ENCODE assay signal across 14 mouse cellular contexts in the genomic region with DNA sequence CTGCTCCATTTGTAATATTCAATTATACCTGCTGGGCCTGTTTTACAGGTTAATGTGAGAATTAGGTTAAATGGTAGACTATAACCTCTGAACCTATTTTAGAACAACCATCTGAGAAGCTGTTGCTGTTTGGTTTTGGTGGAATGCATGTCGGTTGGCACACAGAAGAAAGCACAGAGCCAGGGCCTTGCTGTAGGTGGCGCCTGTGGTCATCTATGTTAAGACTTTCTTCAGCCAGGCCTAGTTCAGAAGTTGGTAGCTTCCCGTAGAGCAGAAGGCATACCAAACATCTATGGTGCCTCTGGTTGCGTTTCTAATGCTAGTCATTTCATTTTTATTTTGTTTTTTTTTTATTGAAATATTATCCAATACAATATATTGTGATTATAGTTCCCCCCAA.
DNase-seq lines count a peak whose midpoint lies in the region; ATAC-seq and TF ChIP-seq lines count a peak whose summit lies in the region.
"Had no signal": no experiment of that assay in that cellular context is flagged by ENCODE, and none has a peak within 500 bp of the region (broad histone marks: within the 10 kb centered on the region; RNA-seq: fewer than 3 reads in every experiment).

No protein-coding gene starts in this region.

- H3K4me3 ChIP-seq in embryonic facial prominence, embryonic 14.5 days (ENCODE audit: low read depth, low read length), result no peak overlapping the region
- no peak overlapping the region for H3K4me3 ChIP-seq in embryonic facial prominence, embryonic 10.5 days
- no peak overlapping the region for H3K4me3 ChIP-seq in lung, postnatal 0 days (ENCODE audit: low read depth, low read length)
- H3K4me3 ChIP-seq in cortical plate, adult 2 months (ENCODE audit: insufficient read depth, low read length), result no peak overlapping the region
- no peak overlapping the region for H3K4me3 ChIP-seq in forebrain, embryonic 14.5 days (ENCODE audit: low read depth, low read length)
- H3K4me3 ChIP-seq: heart, embryonic 15.5 days; neural tube, embryonic 12.5 days had no signal

- H3K9ac ChIP-seq in embryonic facial prominence, embryonic 14.5 days (ENCODE audit: low read depth, low read length), result no peak overlapping the region
- no peak overlapping the region for H3K9ac ChIP-seq in lung, postnatal 0 days (replicated peaks; ENCODE audit: low read depth)
- no peak overlapping the region for H3K9ac ChIP-seq in forebrain, embryonic 14.5 days (ENCODE audit: low read length)
- H3K9ac ChIP-seq: heart, embryonic 15.5 days; liver, embryonic 14.5 days; neural tube, embryonic 12.5 days had no signal

- no peak overlapping the region for H3K27ac ChIP-seq in embryonic facial prominence, embryonic 14.5 days (replicated peaks; ENCODE audit: low read depth, low read length)
- no peak overlapping the region for H3K27ac ChIP-seq in embryonic facial prominence, embryonic 10.5 days (replicated peaks)
- H3K27ac ChIP-seq in lung, postnatal 0 days (ENCODE audit: low read length), result no peak overlapping the region
- no peak overlapping the region for H3K27ac ChIP-seq in cortical plate, adult 2 months (ENCODE audit: insufficient read depth, low read length)
- no peak overlapping the region for H3K27ac ChIP-seq in forebrain, embryonic 14.5 days (ENCODE audit: low read depth, low read length)
- H3K27ac ChIP-seq: heart, embryonic 15.5 days; liver, embryonic 14.5 days; neural tube, embryonic 12.5 days had no signal

- H3K27me3 ChIP-seq in embryonic facial prominence, embryonic 14.5 days (replicated peaks; ENCODE audit: control insufficient read depth, insufficient read depth, low read length), result no peaks in the 10 kb centered on the region
- no peaks in the 10 kb centered on the region for H3K27me3 ChIP-seq in embryonic facial prominence, embryonic 10.5 days (replicated peaks; ENCODE audit: low read depth, poor library complexity, severe bottlenecking)
- H3K27me3 ChIP-seq in lung, postnatal 0 days (replicated peaks; ENCODE audit: insufficient read depth, low read length), result no peaks in the 10 kb centered on the region
- H3K27me3 ChIP-seq in forebrain, embryonic 14.5 days (replicated peaks; ENCODE audit: control insufficient read depth, insufficient read depth, low read length), result no peaks in the 10 kb centered on the region
- H3K27me3 ChIP-seq: heart, embryonic 15.5 days; neural tube, embryonic 12.5 days; Patski had no signal

- peak; percentile 16 for DNase-seq in embryonic facial prominence, embryonic 14.5 days (ENCODE audit: low spot score)
- DNase-seq in embryonic facial prominence, embryonic 10.5 days (ENCODE audit: low spot score), result no peak
- DNase-seq in lung, postnatal 0 days (ENCODE audit: low spot score), result no peak
- DNase-seq in lung, postnatal 25 days (ENCODE audit: low spot score), result no peak
- peak; percentile 5 for DNase-seq in cerebellum, adult 11 months
- no peak for DNase-seq in forebrain, embryonic 14.5 days (ENCODE audit: low spot score)
- DNase-seq in frontal cortex, adult 2 months (ENCODE audit: extremely low spot score in 1 of 2, low spot score in 1 of 2), result no peak
- DNase-seq: thymus, postnatal 25 days had no signal

- no peaks in the 10 kb centered on the region for H3K36me3 ChIP-seq in embryonic facial prominence, embryonic 14.5 days (ENCODE audit: control insufficient read depth, insufficient read depth, low read length)
- H3K36me3 ChIP-seq in embryonic facial prominence, embryonic 10.5 days (replicated peaks), result no peaks in the 10 kb centered on the region
- no peaks in the 10 kb centered on the region for H3K36me3 ChIP-seq in lung, postnatal 0 days (ENCODE audit: insufficient read depth, low read length)
- no peaks in the 10 kb centered on the region for H3K36me3 ChIP-seq in forebrain, embryonic 14.5 days (ENCODE audit: control insufficient read depth, insufficient read depth, low read length)
- H3K36me3 ChIP-seq: heart, embryonic 15.5 days; neural tube, embryonic 12.5 days had no signal

- no peak for TF ChIP-seq EP300 in lung, postnatal 0 days (IDR thresholded peaks at IDR 0.05)

- no peak overlapping the region for H3K4me2 ChIP-seq in embryonic facial prominence, embryonic 14.5 days (ENCODE audit: low read depth, low read length)
- no peak overlapping the region for H3K4me2 ChIP-seq in lung, postnatal 0 days (replicated peaks; ENCODE audit: low read depth, low read length)
- H3K4me2 ChIP-seq in forebrain, embryonic 14.5 days (ENCODE audit: low read length), result no peak overlapping the region
- H3K4me2 ChIP-seq: heart, embryonic 15.5 days; neural tube, embryonic 12.5 days had no signal

- ATAC-seq in embryonic facial prominence, embryonic 14.5 days (ENCODE audit: low read depth), result no peak
- ATAC-seq in lung, postnatal 0 days, result no peak
- no peak for ATAC-seq in forebrain, embryonic 14.5 days
- ATAC-seq: inflammation-experienced regulatory T-cells, adult 6 months; Patski had no signal

- peak; percentile 16; the same call in 1 of the 2 replicates for TF ChIP-seq CTCF in lung, postnatal 0 days (IDR thresholded peaks at IDR 0.05)
- peak; percentile 8; the same call in 1 of the 2 replicates for TF ChIP-seq CTCF in cortical plate, adult 2 months (IDR thresholded peaks at IDR 0.05; ENCODE audit: extremely low read depth, insufficient read depth, low read length)

- no peaks in the 10 kb centered on the region for H3K4me1 ChIP-seq in embryonic facial prominence, embryonic 14.5 days (ENCODE audit: control insufficient read depth, insufficient read depth, low read length)
- no peaks in the 10 kb centered on the region for H3K4me1 ChIP-seq in embryonic facial prominence, embryonic 10.5 days
- H3K4me1 ChIP-seq in lung, postnatal 0 days (ENCODE audit: insufficient read depth, low read depth, low read length), result no peaks in the 10 kb centered on the region
- H3K4me1 ChIP-seq in cortical plate, adult 2 months (ENCODE audit: control insufficient read depth, insufficient read depth, low read length), result no peaks in the 10 kb centered on the region
- H3K4me1 ChIP-seq in forebrain, embryonic 14.5 days (ENCODE audit: control insufficient read depth, insufficient read depth, low read length), result no peaks in the 10 kb centered on the region
- H3K4me1 ChIP-seq: heart, embryonic 15.5 days had no signal

- 56% methylated on average over 4 of the region's 4 CpGs for WGBS in embryonic facial prominence, embryonic 14.5 days
- WGBS in embryonic facial prominence, embryonic 10.5 days, result 57% methylated on average over 4 of the region's 4 CpGs
- WGBS in lung, postnatal 0 days, result 52% methylated on average over 4 of the region's 4 CpGs
- 63% methylated on average over 4 of the region's 4 CpGs for WGBS in forebrain, embryonic 14.5 days

- H3K9me3 ChIP-seq in embryonic facial prominence, embryonic 14.5 days (ENCODE audit: control insufficient read depth, low read length), result no peaks in the 10 kb centered on the region
- H3K9me3 ChIP-seq in embryonic facial prominence, embryonic 10.5 days, result no peaks in the 10 kb centered on the region
- H3K9me3 ChIP-seq in lung, postnatal 0 days (ENCODE audit: low read length), result no peaks in the 10 kb centered on the region
- no peaks in the 10 kb centered on the region for H3K9me3 ChIP-seq in forebrain, embryonic 14.5 days (replicated peaks; ENCODE audit: control insufficient read depth, low read length)
- H3K9me3 ChIP-seq: heart, embryonic 15.5 days; neural tube, embryonic 12.5 days had no signal

- no peak for TF ChIP-seq POLR2A in cortical plate, adult 2 months (IDR thresholded peaks at IDR 0.05; ENCODE audit: extremely low read depth, insufficient read depth, low read length)

Comparison
In these comparisons a context has a peak if more than half of its experiments do, and no peak if none do; other contexts are left out.
1. DNase-seq: peak in embryonic facial prominence, embryonic 14.5 days (single experiment) and cerebellum, adult 11 months (single experiment); none in embryonic facial prominence, embryonic 10.5 days (single experiment), lung, postnatal 0 days (single experiment), lung, postnatal 25 days (single experiment), forebrain, embryonic 14.5 days (single experiment) and frontal cortex, adult 2 months (0 of 2).